Mouse (Mus musculus): ENCODE measurements around the gene Cdc37l1. TPM values are rescaled to one million over a fixed set of nuclear protein-coding genes. Genes with fewer than 3 reads are reported as not detected.

Gene Cdc37l1
- polyA plus RNA-seq, 1 experiment from 2014 or later, result 37.7 TPM

GRCm38 (mm10) chr19:29008069-29008706 lies 18.0 kb downstream of the Cdc37l1 start:
- H3K4me3 ChIP-seq, result no peak overlapping the region
- H3K27ac ChIP-seq (ENCODE audit: poor library complexity, severe bottlenecking), result no peak overlapping the region
- WGBS, result 88% methylated on average over 3 of the region's 3 CpGs
- no peaks in the 10 kb centered on the region for H3K9me3 ChIP-seq (replicated peaks)
- H3K9ac ChIP-seq, result no peak overlapping the region
- H3K27me3 ChIP-seq (replicated peaks), result no peaks in the 10 kb centered on the region
- peaks cover 65% of the 10 kb centered on the region for H3K36me3 ChIP-seq
- H3K4me2 ChIP-seq, result no peak overlapping the region
- no peak for ATAC-seq (ENCODE audit: insufficient number of reproducible peaks, low FRiP score)
- no peaks in the 10 kb centered on the region for H3K4me1 ChIP-seq (replicated peaks)

- no peak overlapping the region for H3K9ac ChIP-seq
- no peak overlapping the region for H3K4me2 ChIP-seq
- H3K4me1 ChIP-seq (replicated peaks), result no peaks in the 10 kb centered on the region
- H3K27me3 ChIP-seq (replicated peaks), result no peaks in the 10 kb centered on the region
- H3K9me3 ChIP-seq (replicated peaks), result no peaks in the 10 kb centered on the region
- H3K27ac ChIP-seq (ENCODE audit: poor library complexity, severe bottlenecking), result no peak overlapping the region
- H3K36me3 ChIP-seq, result peaks cover 66% of the 10 kb centered on the region
- ATAC-seq (ENCODE audit: insufficient number of reproducible peaks, low FRiP score), result no peak
- H3K4me3 ChIP-seq, result no peak overlapping the region
- 93% methylated on average over 11 of the region's 11 CpGs for WGBS
Observed at GRCm38 (mm10) chr19:29009046-29009445, 18.9 kb downstream of the Cdc37l1 start.

GRCm38 (mm10) chr19:29011355-29011990 lies 21.3 kb downstream of the Cdc37l1 start:
- Histone ChIP-seq H3K4me2 (no peak overlapping the region), H3K9me3 (replicated peaks) (no peaks in the 10 kb centered on the region), H3K27ac (ENCODE audit: poor library complexity, severe bottlenecking) (no peak overlapping the region), H3K27me3 (replicated peaks) (no peaks in the 10 kb centered on the region), H3K4me3 (no peak overlapping the region), H3K4me1 (replicated peaks) (no peaks in the 10 kb centered on the region), H3K9ac (no peak overlapping the region), H3K36me3 (peaks cover 74% of the 10 kb centered on the region)
- WGBS, result 88% methylated on average over 12 of the region's 12 CpGs
- ATAC-seq (ENCODE audit: insufficient number of reproducible peaks, low FRiP score), result no peak

- H3K9ac ChIP-seq, result no peak overlapping the region
- peaks cover 2% of the 10 kb centered on the region; the same call in 1 of the 2 replicates for H3K4me1 ChIP-seq (replicated peaks)
- H3K4me2 ChIP-seq, result no peak overlapping the region
- 79% methylated on average over 5 of the region's 5 CpGs for WGBS
- H3K27ac ChIP-seq (ENCODE audit: poor library complexity, severe bottlenecking), result no peak overlapping the region
- H3K27me3 ChIP-seq (replicated peaks), result no peaks in the 10 kb centered on the region
- H3K36me3 ChIP-seq, result peaks cover 62% of the 10 kb centered on the region
- ATAC-seq (ENCODE audit: insufficient number of reproducible peaks, low FRiP score), result no peak
- H3K9me3 ChIP-seq (replicated peaks), result no peaks in the 10 kb centered on the region
- H3K4me3 ChIP-seq, result no peak overlapping the region
Observed at GRCm38 (mm10) chr19:29014466-29015055, 24.4 kb downstream of the Cdc37l1 start.

DNA sequence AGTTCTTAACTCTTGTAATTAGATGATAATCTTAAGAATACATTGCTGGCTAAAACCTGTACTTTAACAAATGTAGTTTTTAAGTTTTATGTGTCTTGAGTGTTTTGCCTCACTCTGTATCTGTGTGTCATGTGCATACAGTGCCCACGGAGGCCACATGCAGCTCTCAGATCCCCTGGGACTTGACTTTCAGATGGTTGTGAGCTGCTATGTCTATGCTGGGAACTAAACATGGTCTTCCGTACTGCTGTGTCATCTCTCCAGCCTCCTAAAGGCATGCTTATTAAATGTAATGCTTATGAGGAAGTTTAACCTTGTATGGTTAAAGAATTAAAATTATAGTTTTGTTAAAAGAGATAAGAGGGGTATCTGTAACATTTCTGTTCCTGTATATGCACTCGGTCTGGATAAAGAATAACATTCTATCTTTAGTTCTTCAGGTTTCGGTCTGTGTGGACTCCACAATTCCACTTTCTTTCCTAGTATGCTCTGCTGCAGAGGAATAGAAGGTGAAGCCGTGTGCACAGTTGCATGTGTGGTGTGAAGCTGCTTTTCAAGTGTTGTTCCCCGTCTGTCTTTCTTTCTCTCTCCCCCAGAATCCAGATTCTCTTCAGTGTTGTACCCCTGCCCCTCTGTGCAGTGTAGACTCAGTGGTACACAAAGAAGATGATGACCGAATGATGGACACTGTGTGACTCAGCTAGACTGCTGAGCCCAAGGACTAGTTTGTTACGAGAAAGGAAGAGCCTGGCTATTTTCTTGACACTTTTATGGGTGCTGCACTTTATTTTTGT lies 25.5 kb downstream of the Cdc37l1 start:
- Histone ChIP-seq H3K27me3 (replicated peaks) (no peaks in the 10 kb centered on the region), H3K9me3 (replicated peaks) (no peaks in the 10 kb centered on the region), H3K27ac (ENCODE audit: poor library complexity, severe bottlenecking) (no peak overlapping the region), H3K36me3 (peaks cover 69% of the 10 kb centered on the region), H3K4me3 (no peak overlapping the region), H3K9ac (no peak overlapping the region), H3K4me1 (replicated peaks) (peaks cover 2% of the 10 kb centered on the region; the same call in 1 of the 2 replicates), H3K4me2 (no peak overlapping the region)
- 79% methylated on average over 8 of the region's 8 CpGs for WGBS
- no peak for ATAC-seq (ENCODE audit: insufficient number of reproducible peaks, low FRiP score)

DNA sequence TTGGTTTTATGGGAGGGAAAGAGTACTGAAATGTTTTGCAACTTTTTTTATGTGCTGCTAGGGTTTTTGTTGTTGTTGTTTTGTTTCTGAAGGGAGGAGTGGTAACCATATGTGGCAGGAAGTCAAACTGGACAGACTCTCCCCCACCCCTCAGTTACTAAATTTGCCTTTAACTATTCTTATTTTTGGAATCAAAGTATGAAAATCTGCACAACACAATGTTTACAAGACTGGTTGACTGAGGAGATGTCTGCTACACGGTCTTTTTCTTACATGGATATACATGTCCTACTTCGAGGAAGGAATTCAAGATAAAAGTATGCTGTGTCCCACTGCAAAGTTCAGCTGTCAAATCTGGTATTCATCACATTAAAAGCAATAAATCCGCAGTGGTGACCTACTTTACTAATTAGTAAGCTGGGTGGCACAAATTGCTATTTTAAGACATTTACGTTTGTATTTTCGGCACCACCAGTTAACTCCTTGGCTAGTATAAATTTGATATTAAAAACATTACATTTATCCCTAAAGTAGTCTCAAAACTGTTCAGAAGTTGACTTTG lies 26.1 kb downstream of the Cdc37l1 start:
- no peaks in the 10 kb centered on the region for H3K27me3 ChIP-seq (replicated peaks)
- no peak overlapping the region for H3K4me2 ChIP-seq
- H3K9ac ChIP-seq, result no peak overlapping the region
- WGBS, result 65% methylated on average over 5 of the region's 5 CpGs
- no peak for ATAC-seq (ENCODE audit: insufficient number of reproducible peaks, low FRiP score)
- peaks cover 2% of the 10 kb centered on the region; the same call in 1 of the 2 replicates for H3K4me1 ChIP-seq (replicated peaks)
- no peaks in the 10 kb centered on the region for H3K9me3 ChIP-seq (replicated peaks)
- H3K4me3 ChIP-seq, result no peak overlapping the region
- peaks cover 67% of the 10 kb centered on the region for H3K36me3 ChIP-seq
- no peak overlapping the region for H3K27ac ChIP-seq (ENCODE audit: poor library complexity, severe bottlenecking)

GRCm38 (mm10) chr19:29016786-29017185 lies 26.6 kb downstream of the Cdc37l1 start:
- peaks cover 67% of the 10 kb centered on the region for H3K36me3 ChIP-seq
- H3K27ac ChIP-seq (ENCODE audit: poor library complexity, severe bottlenecking), result peak overlapping the region; percentile 27; the same call in 1 of the 2 replicates
- ATAC-seq (ENCODE audit: insufficient number of reproducible peaks, low FRiP score), result no peak
- no peak overlapping the region for H3K9ac ChIP-seq
- no peak overlapping the region for H3K4me3 ChIP-seq
- no peaks in the 10 kb centered on the region for H3K27me3 ChIP-seq (replicated peaks)
- H3K4me1 ChIP-seq (replicated peaks), result peaks cover 2% of the 10 kb centered on the region; the same call in 1 of the 2 replicates
- no peaks in the 10 kb centered on the region for H3K9me3 ChIP-seq (replicated peaks)
- H3K4me2 ChIP-seq, result no peak overlapping the region
- 46% methylated on average over 5 of the region's 5 CpGs for WGBS

DNA sequence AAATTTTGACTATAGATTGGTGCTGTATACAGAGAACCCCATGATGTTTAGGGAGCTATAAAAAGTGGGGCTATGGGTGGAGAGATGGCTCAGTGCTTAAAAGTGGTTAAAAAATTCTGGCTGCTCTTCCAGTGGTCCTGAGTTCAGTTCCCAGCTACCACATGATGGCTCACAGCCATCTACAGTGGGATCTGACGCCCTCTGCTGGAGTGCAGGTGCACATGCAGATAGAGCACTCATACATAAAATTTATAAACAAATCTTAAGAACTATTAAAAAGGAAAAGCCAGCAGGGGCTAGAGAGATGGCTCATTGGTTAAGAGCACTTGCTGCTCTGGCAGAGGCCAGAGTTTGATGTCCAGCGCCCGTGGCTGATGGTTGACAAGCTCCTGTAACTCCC lies 29.5 kb downstream of the Cdc37l1 start:
- Histone ChIP-seq H3K4me3 (no peak overlapping the region), H3K4me1 (replicated peaks) (peaks cover 15% of the 10 kb centered on the region), H3K27me3 (replicated peaks) (no peaks in the 10 kb centered on the region), H3K4me2 (no peak overlapping the region), H3K36me3 (peaks cover 69% of the 10 kb centered on the region), H3K9ac (no peak overlapping the region), H3K27ac (ENCODE audit: poor library complexity, severe bottlenecking) (no peak overlapping the region), H3K9me3 (replicated peaks) (no peaks in the 10 kb centered on the region)
- no peak for ATAC-seq (ENCODE audit: insufficient number of reproducible peaks, low FRiP score)
- 90% methylated on average over 3 of the region's 3 CpGs for WGBS

DNA sequence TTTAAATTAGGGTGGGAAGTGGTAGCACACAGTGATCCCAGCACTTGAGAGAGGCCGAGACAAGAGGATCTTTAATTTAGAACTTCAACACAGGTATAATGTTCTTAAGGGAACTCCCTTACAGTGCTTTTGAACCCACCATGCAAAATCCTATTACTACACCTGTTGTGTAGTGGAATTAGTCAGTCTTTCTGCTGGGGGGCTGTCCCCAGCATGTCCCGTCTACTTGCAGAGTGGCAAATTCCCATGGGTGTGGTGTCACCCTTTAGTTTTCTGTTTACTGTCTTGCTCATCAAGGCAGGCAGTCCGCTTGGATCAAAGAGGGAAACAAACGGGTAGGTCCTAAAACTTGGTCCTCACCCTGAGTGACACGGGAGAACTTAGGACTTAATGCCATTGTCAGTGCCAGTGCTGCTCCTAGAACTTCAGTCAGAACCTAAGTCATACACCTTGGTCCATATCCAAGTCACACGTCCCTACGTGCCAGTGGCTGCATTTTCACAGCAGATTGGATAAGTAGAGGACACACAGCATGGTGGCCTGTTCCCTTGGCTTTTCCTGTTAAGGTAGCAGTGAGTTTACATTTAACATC lies 31.7 kb downstream of the Cdc37l1 start:
- 93% methylated on average over 7 of the region's 7 CpGs for WGBS
- Histone ChIP-seq H3K9me3 (replicated peaks) (no peaks in the 10 kb centered on the region), H3K27me3 (replicated peaks) (no peaks in the 10 kb centered on the region), H3K36me3 (peaks cover 77% of the 10 kb centered on the region), H3K27ac (ENCODE audit: poor library complexity, severe bottlenecking) (no peak overlapping the region), H3K4me3 (no peak overlapping the region), H3K4me2 (no peak overlapping the region), H3K9ac (no peak overlapping the region), H3K4me1 (replicated peaks) (peaks cover 16% of the 10 kb centered on the region)
- ATAC-seq (ENCODE audit: insufficient number of reproducible peaks, low FRiP score), result no peak

DNA sequence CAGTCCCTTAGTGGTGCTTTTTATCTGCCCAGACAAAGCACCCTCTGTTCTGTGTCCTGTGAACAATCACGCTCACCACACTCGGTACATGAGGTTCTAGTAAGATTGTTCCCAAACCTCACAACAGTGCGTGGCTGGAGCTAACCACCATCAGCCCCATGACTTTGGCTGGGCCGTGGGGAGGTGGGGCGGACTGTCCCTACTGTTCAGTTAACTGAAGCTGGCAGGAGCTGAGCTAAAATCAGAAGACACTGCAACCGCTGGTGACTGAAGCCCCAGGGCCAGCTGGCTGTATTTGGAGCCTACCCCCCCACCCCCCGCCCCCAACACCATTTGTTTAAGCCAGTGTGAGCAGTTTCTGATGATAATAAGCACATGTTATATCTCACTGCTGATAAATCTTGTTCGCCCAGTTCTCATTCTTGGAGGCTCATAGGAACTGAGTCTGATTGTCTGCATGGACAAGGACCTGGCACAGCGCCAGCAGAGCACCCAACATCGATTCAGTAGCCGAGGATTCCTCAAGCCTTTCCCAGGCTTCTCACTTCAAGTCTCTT lies 34.3 kb downstream of the Cdc37l1 start:
- Histone ChIP-seq H3K9me3 (replicated peaks) (no peaks in the 10 kb centered on the region), H3K4me3 (no peak overlapping the region), H3K9ac (no peak overlapping the region), H3K27ac (ENCODE audit: poor library complexity, severe bottlenecking) (peak overlapping the region; percentile 44; the same call in 1 of the 2 replicates), H3K4me1 (replicated peaks) (peaks cover 14% of the 10 kb centered on the region), H3K27me3 (replicated peaks) (no peaks in the 10 kb centered on the region), H3K4me2 (no peak overlapping the region), H3K36me3 (peaks cover 69% of the 10 kb centered on the region)
- ATAC-seq (ENCODE audit: insufficient number of reproducible peaks, low FRiP score), result no peak
- WGBS, result 53% methylated on average over 11 of the region's 11 CpGs

Data from heart, embryonic 12.5 days (tissue).